Mouse (Mus musculus): ENCODE measurements at regions not wholly inside any gene's neighbourhood (a gene's known extent, or its start where the extent isn't known, plus 50 kb on each side); places are given as distances from the start of the nearest gene placed in this dataset.

GRCm38 (mm10) chr9:116511450-116511849 lies 336.3 kb upstream of the Tgfbr2 start:
- intact Hi-C loops (cut with DNase I): loop anchor here (2.0 kb wide), 1 partner anchor 85 kb away; no protein-coding TSS in a partner anchor

GRCm38 (mm10) chr9:116507756-116508155 lies 332.6 kb upstream of the Tgfbr2 start:
- DNase-seq (ENCODE audit: low spot score in 2 of 2): no peak
- intact Hi-C loops (cut with DNase I): no loop called here

More at GRCm38 (mm10) chr9:116511450-116511849, 336.3 kb upstream of the Tgfbr2 start:
- DNase-seq (ENCODE audit: low spot score in 2 of 2): no peak

- intact Hi-C loops (cut with DNase I): no loop called here
- peak; percentile 28 to 56 for DNase-seq (ENCODE audit: low spot score in 2 of 2)
Measured at GRCm38 (mm10) chr9:116502831-116503230, 327.7 kb upstream of the Tgfbr2 start.

GRCm38 (mm10) chr9:116500951-116501350 lies 325.8 kb upstream of the Tgfbr2 start:
- no peak for DNase-seq (ENCODE audit: low spot score in 2 of 2)
- intact Hi-C loops (cut with DNase I): no loop called here

DNA sequence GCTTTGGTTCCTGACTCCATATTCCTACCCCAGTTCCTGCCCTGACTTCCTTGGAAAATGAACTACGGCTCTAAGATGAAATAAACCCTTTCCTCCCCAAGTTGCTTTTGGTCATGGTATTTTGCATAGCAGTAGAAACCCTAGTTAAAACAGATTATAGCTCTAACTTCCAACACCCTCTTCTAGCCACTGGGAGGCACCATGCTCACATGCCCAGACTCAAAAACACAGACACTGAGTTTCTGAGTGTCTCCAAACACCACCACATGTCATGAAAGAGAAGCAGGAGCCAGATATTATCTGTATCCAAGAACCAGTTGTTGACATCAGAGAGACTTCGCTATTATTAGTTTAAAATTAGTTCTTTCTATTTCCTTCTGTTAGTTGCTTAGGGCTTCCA lies 316.1 kb upstream of the Tgfbr2 start:
- no peak for DNase-seq (ENCODE audit: low spot score in 2 of 2)
- intact Hi-C loops (cut with DNase I): no loop called here

- peak in 1 of 2 experiments; percentile 19 for DNase-seq (ENCODE audit: low spot score in 2 of 2)
- intact Hi-C loops (cut with DNase I): no loop called here
Measured at GRCm38 (mm10) chr9:116489787-116490186, 314.6 kb upstream of the Tgfbr2 start.

- DNase-seq (ENCODE audit: low spot score in 2 of 2): peak in 1 of 2 experiments; percentile 17
Measured at GRCm38 (mm10) chr9:116489273-116489672, 314.1 kb upstream of the Tgfbr2 start.

GRCm38 (mm10) chr9:116477309-116477708 lies 302.1 kb upstream of the Tgfbr2 start:
- DNase-seq (ENCODE audit: low spot score in 2 of 2): no peak

More at GRCm38 (mm10) chr9:116489273-116489672, 314.1 kb upstream of the Tgfbr2 start:
- intact Hi-C loops (cut with DNase I): no loop called here

DNA sequence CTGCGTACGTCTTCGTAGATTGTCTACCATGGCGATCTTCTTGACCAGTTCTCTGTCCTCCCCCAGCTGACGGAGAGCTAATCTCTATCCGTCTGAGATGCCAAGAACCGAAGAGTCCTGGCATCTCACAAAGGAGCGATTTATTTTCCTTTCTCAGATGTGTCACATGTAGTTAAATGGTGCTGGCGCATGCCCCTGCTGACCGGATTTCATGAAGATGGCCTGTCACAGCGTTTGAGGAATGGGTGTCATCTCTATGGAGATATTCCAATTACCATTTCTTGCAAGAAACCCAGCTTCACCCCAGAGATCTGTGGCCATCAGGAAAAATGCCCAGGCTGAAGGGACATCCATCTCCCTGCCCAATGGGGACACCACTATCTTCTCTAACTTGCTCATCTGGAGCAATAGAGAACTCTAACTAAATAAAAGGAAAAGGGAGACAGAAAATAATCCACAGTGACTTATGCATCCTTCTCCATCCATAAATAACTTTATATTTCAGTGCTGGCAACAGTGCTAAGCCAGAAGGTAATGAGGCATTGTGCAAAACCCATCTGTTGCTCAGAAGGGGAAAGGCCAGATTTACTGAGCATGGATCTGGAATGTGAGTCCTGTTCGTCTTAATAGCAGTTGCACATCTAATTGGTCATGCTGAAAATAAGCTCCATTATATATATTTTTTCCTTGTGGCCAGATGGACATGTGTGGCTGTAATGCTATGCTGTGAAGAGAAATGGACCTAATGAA lies 300.2 kb upstream of the Tgfbr2 start:
- intact Hi-C loops (cut with DNase I): no loop called here
- DNase-seq (ENCODE audit: low spot score in 2 of 2): no peak

More at GRCm38 (mm10) chr9:116477309-116477708, 302.1 kb upstream of the Tgfbr2 start:
- intact Hi-C loops (cut with DNase I): no loop called here

- intact Hi-C loops (cut with DNase I): no loop called here
Measured at GRCm38 (mm10) chr9:116472855-116473254, 297.7 kb upstream of the Tgfbr2 start.

DNA sequence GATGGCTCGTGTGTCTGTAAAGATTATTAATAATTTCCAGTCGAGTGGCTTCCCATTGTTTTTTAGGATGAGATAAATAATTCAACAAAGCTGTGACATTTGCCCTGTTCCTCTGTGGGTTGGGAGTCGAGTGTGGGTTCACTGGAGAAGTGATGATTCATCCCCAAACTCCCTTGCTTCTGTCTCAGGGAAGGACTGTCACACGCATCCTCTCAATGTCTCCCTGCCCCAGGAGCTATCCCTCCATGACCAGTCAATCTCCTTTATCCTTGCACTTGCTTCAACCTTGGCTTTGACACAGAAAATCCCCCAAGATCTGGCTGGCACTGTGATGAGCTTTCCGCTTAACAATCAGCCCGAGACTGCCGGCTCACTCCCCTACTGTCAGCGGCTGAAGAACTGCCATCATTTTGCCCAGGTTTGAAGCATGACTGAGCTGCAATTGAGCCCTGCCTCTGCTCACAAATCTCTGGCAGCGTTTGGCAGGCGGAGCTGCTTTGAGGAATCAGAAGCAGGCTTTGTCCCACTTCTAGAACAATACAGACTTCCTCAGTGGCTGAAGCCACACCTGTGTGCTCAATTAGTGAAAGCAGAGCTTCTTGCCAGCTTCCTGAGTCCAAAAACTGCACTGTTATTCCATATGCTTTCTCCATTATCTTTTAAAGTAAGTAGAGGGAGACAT lies 293.6 kb upstream of the Tgfbr2 start:
- intact Hi-C loops (cut with DNase I): no loop called here
- peak in 1 of 2 experiments; percentile 4 for DNase-seq (ENCODE audit: low spot score in 2 of 2)

More at GRCm38 (mm10) chr9:116472855-116473254, 297.7 kb upstream of the Tgfbr2 start:
- no peak for DNase-seq (ENCODE audit: low spot score in 2 of 2)

DNA sequence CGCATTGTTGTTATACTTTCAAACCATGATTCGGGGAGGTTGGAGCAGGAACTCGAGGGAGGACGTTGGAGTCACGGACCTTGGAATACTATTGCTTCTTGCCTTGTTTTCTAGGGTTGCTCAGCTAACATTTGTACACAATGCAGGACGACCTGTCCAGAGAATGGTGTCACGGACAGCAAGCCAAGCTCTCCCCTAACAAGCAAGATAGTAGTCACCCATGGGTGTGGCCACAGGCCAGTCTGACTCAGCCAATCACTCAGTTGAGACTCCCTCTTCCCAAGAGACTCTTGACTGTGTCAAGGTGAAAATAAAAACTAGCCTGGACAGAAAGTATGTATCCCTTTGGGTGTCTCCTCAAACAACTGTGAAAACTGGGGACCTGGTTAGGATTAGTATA lies 291.2 kb upstream of the Tgfbr2 start:
- intact Hi-C loops (cut with DNase I): no loop called here
- DNase-seq (ENCODE audit: low spot score in 2 of 2): no peak

DNA sequence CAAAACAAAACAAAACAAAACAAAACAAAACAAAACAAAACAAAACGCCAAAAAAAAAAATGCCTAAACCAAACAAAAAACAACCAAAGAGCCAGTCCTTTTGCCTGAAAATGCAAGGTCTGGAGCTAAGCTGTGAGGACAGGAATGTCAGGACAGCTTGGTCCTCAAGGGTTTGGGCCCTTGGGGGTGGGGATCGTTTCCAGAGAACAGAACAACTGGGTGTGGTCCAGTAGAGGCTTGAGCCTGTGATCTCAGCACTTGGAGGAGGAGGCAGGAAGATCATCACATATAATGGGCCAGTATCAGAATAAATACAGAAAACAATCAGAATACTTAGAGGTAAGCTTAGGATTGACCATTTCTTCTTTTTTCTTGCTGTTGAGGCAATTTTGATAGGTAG lies 289.5 kb upstream of the Tgfbr2 start:
- intact Hi-C loops (cut with DNase I): no loop called here

DNA sequence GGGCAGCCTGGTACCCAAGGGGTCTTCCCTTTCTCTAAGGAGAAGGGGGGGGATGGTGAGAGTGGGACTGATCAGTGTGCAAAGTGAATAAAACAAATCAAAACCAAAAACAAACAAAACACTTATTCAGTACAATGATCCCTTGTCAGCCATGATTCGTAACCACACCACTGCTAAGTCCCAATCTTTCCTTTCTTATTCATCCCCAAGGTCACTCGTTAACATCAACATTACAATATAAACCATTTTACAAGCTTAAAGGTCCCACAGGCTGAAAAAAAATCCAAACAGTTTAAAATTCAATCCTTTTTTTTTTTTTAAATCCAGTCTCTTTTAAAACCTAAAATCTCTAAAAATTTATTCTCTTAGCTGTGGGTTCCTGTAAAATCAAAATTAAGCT lies 287.1 kb upstream of the Tgfbr2 start:
- intact Hi-C loops (cut with DNase I): no loop called here

More for the DNA sequence above, 289.5 kb upstream of the Tgfbr2 start:
- no peak for DNase-seq (ENCODE audit: low spot score in 2 of 2)

DNA sequence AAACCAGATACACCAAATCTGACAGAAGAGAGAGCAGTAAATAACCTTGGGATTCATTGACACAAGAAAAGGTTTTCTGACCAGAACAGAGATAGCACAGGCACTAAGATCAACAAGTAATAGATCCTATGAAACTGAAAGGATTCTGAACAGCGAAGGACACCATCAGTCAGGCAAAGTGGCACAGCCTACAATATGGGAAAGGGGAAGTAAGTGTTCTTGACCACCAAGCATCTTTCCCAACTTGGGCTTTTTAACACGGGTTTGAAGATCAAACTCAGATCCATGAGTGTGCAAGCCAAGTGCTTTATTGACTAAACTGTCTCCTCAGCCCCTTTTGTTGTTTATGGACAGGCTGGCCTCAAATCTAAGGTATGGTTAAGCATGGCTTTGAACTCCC lies 284.9 kb upstream of the Tgfbr2 start:
- intact Hi-C loops (cut with DNase I): no loop called here
- no peak for DNase-seq (ENCODE audit: low spot score in 2 of 2)

More for the DNA sequence above, 287.1 kb upstream of the Tgfbr2 start:
- no peak for DNase-seq (ENCODE audit: low spot score in 2 of 2)

DNA sequence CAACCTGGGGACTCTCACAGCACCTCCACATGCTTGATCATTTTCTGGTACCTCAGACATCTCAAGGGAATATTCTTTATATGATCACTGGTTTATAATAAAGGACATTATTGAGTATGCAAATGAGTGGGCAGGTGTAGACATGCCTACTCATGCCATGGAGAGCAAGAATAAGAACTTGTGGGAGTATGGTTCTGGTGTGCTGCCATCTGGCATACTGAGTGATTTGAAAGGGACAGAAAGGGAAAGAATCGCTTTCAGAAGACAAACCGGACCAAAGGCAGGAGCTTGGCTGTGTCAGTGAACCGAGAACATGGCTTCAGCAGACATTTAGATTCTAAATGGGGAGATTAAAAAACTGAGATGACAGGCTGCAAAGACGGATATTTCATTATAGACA lies 276.9 kb upstream of the Tgfbr2 start:
- peak; percentile 32 to 34 for DNase-seq (ENCODE audit: low spot score in 2 of 2)
- intact Hi-C loops (cut with DNase I): no loop called here

GRCm38 (mm10) chr9:116450829-116451228 lies 275.7 kb upstream of the Tgfbr2 start:
- DNase-seq (ENCODE audit: low spot score in 2 of 2): no peak
- intact Hi-C loops (cut with DNase I): no loop called here

DNA sequence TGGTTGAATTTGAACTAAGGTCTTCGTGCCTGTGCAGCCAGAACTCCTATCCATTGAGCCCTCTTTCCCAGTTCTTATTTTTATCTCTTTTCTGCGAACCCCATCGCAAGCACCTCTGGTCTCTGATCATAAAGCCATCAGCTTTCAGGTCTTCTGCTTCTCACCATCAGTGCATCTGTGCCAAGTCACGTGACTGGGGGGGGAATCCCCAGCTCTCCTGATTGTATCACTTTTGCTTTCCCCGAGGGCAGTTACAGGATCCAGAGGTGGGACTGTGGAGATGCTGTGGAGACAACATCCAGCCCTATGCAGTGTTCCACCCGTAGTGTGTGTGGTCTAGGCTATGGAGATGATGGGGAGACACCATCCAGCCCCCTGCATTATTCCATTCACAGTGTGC lies 272.6 kb upstream of the Tgfbr2 start:
- intact Hi-C loops (cut with DNase I): no loop called here
- no peak for DNase-seq (ENCODE audit: low spot score in 2 of 2)

DNA sequence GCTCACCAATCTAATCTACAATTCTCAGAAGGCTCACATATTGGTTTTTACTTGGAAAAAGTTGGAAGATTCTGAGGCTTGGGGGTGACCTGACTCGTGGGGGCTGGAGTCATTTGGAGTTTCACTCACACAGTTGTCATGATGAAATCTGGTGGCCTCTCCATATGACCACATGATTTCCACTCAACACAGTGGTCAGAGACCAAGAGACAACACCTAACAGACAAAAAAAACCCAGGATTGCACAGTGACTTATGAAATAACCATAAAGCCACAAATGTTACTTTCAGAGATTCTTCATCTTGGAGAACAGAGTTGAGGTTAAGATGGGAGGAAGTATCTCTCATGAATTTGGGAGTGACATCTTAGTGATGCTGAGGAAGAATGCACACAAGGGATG lies 263.4 kb upstream of the Tgfbr2 start:
- intact Hi-C loops (cut with DNase I): no loop called here
- no peak for DNase-seq (ENCODE audit: low spot score in 2 of 2)

GRCm38 (mm10) chr9:116434414-116434813 lies 259.3 kb upstream of the Tgfbr2 start:
- intact Hi-C loops (cut with DNase I): no loop called here
- no peak for DNase-seq (ENCODE audit: low spot score in 2 of 2)

DNA sequence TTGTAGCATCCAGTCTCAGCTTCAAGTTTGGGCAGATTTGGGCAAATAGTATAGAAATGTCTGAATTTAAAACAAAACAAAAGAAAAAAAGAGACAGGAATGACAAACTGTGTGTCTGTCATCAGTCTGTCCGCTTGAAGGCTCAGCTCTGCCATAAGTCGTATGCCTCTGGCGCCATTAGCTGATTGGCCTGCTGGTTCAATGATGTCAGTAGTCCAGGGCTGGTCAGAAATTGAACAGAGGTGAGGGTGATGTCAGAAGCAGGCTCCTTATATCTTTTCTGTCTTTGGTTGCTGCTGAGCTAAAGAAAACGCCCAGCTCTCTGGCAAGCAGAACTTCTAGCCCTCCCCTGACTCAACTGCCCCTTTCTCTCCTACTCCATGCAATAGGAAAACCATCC lies 253.9 kb upstream of the Tgfbr2 start:
- intact Hi-C loops (cut with DNase I): no loop called here
- DNase-seq (ENCODE audit: low spot score in 2 of 2): no peak
